Mouse (Mus musculus) layer of hippocampus, adult 9-10 months (tissue): ENCODE results near the gene Exosc8.
A peak's percentile ranks its signal among the peaks of the same experiment; 100 is the strongest.
"Not testable (repeated sequence)": the region's sequence is repeated elsewhere in the genome, so short reads cannot be mapped to it uniquely, and the experiment has no call there.

Experiments used
- DNase-seq: peaks from one replicate; pipeline ENCODE4 v3.0.0; 2022; ENCODE audit warnings: low spot score

The Exosc8 gene

DNA sequence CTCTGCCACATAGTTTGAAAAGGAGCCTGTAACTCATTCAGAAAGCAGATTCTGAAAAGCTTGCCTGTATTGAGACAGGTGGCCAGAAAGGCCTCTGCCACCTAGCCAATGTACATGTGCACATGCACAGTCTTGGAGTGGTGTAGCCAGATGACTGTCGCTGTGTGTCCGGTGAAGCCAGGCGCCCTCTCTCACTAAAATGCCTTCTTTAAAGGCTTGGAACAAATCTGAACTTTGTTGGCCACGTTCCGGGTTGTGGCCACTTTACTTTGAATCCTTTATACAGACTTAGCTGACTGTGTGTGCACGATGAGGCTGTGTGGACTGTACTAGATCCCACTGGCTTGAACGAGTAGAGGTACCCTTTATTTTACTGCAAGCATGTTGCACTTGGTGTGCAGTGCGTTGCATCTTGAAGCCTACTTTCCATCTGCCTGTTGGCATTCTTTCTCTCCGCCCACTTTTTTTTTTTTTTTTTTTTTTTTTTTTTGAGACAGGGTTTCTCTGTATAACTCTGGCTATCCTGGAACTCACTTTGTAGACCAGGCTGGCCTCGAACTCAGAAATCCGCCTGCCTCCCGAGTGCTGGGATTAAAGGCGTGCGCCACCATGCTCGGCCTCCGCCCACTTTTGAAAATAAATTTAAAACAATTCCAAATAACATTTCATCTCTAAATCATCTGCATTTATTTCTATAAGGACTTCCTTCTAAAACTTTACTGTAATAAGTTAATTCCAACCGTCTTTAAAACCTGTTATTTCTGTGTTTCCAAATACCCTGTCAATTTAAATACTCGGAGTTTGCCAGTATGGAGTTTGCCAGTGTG is 1.1 kb upstream of the Exosc8 start:
- no peak for DNase-seq

DNA sequence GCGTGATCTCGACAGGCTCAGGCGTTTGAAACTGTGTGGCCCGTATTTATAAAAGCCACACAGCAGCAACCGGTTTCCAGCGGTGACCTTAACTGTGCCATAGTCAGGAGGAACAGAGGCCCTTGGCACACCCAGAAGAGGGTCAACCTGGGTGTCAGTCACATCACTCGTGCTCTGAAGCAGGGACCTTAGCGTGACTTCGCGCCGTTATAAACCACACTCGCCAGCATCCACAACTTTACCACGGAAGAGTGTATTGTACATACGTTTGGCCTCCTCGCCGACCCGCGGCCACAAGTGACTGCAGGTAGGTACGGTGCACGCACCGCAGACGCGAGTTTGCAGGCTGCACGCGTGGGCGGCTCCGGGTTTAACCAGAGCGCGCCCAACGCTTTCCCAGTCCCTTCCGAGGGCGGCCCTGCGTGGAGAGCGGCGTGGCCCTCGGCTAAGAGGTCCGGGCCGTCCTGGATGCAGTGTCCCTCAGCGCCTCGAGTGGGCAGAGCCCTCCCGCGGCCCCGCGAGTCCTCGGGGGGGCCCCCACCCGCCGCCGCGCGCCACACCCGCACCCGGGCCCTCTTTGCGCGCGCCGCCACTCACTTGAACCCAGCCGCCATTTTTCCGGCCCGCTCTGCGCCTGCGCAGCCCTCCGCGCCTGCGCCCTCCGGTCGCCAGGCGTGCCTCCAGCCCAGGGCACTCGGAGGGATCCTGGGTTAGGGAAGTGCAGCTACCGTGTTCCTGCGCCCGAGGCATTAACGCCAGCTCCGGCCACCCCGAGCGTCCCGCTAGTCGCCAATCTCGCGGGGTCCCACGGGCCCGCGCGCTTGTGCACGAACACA is 564 bp downstream of the Exosc8 start:
- peak; percentile 73 for DNase-seq

DNA sequence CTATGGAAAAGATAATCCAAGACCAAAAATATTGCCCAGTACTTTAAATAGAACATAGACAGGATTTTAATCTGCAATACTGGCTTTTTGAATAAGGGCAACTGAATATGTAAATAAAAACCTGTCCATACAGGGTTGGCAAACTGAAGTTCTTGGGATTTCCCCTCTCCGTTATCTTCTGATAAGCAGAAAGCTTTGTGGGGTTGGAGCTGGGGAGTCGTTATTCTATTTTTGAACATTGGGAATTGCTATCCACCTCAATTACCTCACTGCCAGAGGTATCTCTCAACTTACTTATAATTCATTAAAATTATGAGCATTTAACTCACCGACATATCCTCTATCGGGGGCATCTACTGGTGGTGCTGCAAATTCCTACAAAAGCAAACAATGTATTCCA is 2.8 kb downstream of the Exosc8 start:
- DNase-seq: no peak

DNA sequence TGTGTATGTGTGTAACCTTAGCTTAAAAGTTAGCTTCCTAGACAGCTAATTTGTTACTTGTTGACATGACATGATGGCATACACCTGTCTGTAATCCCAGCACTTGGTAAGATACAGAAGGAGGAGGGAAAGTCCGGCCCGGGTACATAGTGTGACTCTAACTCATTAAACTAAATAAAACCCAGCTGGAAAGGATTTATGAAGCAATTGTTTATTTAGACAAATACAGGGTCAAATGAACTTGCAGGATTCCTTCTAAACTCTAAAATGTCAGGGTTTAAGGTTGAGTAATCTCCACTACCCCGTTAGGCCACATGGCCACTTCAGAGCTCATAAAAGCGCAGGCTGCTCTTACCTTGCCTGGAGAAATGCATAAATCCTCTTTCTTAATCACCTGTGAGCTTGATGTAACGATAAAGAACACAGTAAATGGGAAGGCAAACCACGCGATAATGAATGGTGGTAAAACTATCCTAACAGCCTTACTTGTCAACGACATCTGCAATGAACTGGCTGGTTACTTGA is 3.5 kb downstream of the Exosc8 start:
- DNase-seq: no peak

DNA sequence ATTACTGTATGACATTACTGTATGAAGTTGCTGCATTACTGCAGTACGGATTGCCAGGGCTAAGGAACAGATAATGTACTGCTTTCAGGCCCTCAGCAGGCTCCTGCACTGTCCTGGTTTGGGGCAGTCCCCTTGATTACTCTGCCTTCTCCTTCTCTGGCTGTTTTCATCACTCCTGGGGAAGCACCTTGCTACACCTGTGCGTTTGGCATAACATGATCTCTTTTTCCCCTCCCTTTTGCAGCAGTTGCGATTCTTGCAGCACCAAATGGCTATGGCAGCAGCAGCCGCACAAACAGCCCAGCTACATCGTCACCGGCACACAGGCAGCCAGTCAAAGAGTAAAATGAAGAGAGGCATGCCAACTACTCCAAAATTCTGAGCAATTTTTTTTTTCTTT is 7.1 kb downstream of the Exosc8 start:
- no peak for DNase-seq

DNA sequence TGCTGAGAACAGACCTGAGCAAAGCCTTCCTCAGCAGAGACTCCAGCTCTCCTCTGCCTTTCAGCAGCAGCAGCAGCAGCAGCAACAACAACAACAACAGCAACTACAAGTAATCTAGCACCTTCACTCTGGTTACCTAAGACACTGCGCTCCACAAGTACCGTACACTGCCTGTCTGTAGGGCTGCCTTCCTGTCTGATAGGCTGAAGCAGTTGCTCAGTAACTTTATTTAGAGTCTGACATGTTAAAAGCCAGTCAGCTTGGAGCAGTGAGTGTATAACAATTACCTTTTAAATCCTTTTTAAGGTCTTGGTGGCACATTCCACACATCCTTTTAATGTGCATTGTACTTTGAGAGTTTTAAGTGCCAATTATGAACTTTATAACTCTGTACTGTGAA is 7.6 kb downstream of the Exosc8 start:
- no peak for DNase-seq

DNA sequence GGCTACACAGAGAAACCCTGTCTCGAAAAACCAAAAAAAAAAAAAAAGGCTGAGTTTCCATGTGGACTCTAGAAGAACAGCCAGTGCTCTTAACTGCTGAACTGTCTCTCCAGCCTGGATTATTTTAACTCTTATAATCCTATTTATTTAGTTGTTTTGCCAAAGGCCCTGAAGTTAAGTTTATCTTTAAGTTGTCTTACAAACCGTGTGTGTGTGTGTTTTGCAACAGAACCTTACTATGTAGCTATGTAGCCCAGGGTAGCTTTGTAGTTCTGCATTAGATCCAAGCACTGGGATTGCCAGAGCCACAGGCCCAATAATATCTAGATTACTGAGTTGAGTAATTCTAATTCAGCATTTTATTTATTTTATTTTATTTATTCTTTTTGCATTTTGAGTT is 9.8 kb downstream of the Exosc8 start:
- DNase-seq: no peak

DNA sequence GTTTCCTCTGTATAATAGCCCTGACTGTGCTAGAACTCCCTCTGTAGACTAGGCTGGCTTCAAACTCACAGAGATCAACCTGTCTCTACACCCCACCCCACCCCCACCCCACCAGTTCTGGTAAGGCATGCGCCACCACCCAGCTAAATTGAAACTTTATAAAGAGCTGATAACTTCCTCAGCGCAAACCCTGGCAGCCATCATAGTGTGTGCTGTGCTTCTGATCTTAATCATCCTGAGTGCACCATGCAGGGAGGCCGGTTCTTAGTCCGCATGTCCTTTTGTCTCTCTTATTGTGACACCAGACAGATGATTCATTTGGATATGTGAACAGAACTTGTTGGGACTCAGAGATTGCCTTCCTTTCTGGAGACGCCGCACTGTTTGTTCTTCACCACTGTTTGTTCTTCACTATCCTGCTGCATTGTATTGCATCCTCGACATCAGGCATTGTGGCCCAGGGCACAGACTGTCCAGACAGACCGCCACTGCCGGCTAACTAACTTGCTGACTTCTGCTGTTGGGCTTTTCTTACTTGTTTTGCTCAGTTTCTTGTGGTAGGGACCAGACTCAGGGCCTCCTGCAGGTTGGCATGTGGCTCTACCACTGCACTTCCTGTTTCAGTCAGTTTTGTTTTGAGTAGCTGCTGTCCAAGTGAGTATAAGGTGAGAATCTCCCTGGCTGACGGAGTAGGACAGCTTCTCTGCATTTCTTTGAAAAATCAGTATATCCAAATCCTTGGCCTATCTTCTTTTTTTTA is 11.3 kb downstream of the Exosc8 start:
- no peak for DNase-seq

DNA sequence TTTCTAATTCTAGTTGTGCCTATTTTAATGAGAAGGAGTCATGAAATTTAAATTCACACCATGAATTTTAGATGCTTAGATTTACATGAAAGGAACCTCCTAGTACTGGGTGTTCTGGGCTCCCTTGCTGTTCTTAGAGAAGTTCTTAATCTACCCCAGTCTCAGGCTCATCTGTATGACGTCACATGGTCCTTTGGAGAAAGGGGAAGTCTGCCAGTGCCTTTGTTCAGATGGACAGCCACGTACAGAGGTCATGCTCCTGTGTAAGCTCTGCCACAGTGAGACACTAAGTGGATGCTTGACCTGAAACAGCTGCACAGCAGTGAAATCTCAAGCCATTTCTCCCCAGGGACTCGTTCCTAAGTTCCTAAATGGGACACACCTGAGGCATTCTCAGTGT is 16.2 kb downstream of the Exosc8 start:
- no peak for DNase-seq

DNA sequence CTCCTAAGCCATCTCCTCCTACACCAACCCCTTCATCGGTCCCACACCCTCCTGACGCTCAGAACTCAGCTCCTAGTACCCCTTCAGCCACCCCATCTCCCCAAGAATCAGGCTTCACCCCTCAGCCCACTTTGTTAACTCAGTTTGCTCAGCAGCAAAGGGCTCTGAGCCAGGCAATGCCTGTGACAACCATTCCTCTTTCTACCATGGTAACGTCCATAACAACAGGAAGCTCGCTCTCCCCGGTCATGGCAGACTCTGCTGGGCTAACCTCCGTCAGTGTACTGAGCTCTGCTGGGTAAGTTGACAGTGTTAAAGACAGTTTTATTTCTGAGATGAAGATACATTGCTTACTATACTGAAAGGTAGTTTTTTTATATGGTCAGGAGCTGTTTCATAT is 17.8 kb downstream of the Exosc8 start:
- no peak for DNase-seq

DNA sequence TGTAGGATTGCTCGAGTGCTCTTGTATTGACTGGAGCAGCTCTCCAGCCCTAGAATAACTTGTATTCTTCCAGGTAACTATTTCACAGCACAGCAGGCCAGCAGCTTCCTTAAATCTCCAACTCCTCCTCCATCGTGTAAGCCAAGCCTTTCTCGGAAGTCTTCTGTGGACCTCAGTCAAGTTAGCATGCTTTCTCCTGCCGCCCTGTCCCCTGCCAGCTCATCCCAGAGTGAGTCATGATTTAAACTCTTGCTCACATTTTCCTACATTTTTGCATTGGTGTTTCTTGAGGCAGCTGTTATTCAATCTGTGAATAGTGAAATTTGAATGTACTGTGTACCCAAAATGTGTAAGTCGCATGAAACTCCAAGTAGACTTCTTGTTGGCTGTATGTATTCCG is 19.7 kb downstream of the Exosc8 start:
- DNase-seq: no peak

DNA sequence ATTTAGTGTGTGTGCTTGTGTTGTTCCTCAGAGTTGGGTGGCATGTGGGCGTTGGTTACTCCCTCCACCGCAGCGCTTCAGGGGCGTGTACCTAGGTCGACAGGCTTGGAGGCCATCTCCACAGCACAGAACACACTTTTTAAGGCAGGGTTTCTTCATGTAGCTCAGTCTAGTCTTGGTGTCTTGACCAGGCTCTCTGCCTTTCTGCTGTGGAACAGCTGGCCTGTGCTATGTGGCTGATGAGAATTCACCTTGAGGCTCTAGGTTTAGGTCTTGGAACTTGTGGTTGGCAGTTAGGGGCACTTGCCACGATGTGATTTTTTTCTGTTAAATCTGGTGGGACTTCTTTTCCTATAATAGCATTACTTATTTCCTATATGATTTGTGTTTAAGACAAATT is 20.9 kb downstream of the Exosc8 start, which contains the start of gene Gm21958:
Gm21958 (minus strand) TSS at position 101 of the 400 bp plus-strand sequence.
- DNase-seq: no peak

DNA sequence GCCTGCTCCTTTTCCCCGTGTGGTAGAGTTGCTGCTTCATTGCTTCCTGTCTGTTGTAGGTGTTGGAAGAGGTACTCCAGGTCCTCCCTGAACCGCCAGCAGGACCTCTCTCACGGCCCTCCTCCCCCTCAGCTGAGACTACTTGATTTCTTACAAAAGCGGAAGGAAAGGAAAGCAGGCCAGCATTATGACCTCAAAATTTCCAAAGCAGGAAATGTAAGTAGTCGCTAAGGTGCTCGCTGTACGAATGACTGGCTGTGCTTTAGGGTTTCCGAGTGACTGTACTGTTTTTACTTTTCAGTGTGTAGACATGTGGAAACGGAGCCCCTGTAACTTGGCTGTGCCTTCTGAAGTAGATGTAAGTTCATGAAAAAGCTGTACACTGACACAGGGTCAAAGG is 26.2 kb downstream of the Exosc8 start:
- DNase-seq: no peak

DNA sequence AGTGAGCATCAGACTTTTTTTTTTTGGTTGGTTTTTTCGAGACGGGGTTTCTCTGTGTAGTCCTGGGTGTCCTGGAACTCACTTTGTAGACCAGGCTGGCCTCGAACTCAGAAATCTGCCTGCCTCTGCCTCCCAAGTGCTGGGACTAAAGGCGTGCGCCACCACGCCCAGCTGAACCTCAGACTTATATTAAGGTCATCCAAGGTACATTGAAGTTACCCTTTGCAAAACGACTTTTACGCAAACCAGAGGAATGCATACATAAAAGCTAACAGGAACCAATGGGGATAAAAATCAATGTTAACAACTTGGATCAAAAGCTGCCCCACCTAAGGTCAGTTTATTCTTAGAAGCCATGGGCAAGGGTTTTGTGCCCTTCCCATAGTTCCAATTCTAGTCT is 31.1 kb downstream of the Exosc8 start:
- DNase-seq: not testable (repeated sequence)

DNA sequence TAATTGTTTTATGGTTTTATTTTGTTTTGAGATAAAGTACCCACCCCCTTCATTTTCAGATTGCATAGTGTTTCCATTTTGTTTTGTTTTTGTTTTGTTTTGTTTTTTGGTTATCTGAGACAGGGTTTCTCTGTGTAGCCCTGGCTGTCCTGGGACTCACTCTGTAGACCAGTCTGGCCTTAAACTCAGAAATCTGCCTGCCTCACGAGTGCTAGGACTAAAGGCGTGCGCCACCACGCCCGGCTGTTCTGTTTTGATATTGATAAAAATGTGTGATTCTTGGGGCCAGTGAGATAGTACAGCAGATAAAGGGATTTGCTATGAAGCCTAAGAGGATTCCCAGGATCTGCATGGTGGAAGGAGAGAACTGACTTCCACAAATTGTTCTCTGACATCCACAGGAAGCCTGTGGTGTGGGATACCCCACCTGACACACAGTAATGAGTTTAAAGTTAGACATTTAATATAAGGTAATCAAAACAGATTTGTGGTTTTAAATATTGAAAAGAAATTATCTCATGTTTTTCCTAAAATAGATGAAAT is 35.4 kb downstream of the Exosc8 start:
- DNase-seq: no peak

DNA sequence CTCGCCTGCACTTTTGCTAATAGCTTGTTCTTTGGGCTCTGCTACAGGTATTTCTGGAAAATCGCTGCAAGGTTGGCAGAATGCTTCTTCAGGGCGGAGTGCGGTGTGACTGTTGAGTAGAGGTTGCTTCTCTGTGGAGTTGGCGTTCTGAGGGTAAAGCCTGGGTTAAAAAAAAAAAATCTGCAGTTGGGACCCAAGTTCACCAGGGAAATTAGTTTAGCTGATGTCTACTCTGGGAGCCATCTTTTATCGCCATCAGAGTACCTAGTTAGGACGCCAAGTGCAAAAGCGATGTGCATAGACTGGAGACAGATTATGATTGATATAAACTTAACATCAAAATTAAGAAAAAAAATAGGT is 42.2 kb downstream of the Exosc8 start:
- DNase-seq: no peak

DNA sequence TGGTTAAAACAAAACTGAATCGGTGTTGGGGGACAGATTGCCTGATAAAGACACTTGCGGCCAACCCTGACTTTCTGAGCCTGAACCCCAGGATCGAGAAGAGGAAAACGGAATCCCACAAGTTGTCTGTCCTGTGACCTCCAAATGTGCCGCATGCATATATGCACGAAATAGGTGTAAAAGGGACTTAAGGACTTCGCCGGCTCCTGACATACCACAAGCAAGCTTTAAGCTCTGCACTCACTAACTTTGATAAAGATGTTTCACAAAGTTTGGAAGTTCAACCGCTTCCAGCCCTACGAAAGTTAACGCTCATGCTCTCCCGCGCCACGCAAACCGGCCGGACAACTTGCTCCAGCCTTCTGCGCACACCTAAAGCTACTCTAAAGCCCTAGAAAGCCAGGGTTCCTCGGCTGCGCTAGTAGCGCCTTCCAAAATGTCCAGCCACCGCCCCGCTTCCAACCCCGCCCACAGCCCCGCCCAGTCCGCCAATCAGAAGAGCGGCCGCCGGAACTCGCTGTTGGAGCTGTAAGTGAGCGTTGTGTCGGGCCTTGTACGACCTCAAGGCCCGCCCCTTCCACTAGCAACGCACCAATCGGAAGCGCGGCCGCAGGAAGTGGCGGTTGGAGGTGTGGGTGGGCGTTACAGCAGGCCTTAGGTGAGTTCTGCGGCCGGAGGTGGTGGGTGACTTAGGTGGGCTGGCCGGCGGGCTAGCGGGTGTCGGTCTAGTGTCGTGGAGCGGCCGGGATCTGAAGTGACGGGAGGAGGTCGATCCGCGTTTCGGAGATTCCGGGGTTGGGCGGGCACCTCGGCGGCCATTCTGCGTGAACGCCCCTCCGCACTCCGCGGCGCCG is 42.8 kb downstream of the Exosc8 start, which contains the start of gene Supt20:
Supt20 (plus strand) TSS at position 606 of the 854 bp plus-strand sequence.
- DNase-seq: peak; percentile 79

DNA sequence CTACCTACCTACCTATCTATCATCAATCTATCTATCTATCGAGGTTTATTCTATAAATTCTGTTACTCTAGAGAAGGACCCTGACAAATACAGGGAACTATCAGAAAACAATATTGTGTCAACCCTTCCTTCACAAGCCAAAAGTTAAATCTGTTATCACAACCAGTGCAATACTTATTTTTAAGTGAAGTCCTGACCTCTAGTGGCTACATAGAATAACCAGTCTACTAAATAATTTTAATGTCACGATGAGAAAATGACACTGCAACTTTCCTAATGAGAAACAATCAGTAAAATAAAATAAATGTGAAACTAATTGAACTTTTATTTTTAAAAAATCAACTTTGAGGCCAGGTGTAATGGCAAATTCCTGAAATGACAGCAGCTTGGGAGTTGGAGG is 46.1 kb downstream of the Exosc8 start:
- peak; percentile 31 for DNase-seq

DNA sequence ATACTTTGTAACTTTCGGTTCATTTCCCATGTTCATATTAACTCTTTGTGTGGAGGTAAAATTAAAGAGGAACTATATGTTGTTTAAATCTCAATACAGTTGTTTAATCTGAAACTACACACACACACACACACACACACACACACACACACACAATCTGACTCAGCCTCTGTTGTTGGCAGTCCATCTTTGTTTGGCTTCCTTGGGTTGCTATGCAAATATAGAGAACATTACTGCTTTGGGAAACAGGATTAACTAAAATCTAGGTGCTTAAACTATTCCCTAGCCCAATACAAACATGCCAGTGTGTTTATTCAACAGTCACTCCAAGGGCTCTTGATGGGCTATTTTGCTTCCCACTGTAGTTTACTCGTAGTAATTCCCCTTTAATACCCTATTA is 47.9 kb downstream of the Exosc8 start:
- no peak for DNase-seq

DNA sequence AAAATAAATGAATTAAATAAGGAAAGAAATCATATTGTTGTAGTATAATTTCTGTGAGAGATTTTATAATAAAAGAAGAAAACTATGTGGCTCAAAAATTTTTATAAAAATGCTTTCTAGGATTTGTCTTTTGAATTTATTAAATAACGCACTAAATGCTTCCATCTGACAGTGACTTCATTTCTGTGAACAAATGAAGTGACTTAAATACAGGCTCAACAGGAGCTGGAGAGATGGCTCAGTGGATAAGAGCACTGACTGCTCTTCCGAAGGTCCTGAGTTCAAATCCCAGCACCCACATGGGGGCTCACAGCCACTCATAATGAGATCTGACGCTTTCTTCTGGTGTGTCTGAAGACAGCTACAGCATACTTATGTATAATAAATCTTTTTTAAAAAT is 50.0 kb downstream of the Exosc8 start:
- DNase-seq: no peak
